Mouse (Mus musculus): ENCODE results near the gene Cyp4f39. TPM values are rescaled to one million over a fixed set of nuclear protein-coding genes. Genes with fewer than 3 reads are reported as not detected.

The Cyp4f39 gene
- polyA plus RNA-seq, 1 experiment from 2014 or later, result 0.45 TPM

GRCm38 (mm10) chr17:32426610-32427009 lies 25.9 kb upstream of the Cyp4f39 start:
- no peaks in the 10 kb centered on the region for H3K9me3 ChIP-seq (ENCODE audit: control insufficient read depth, low read depth, low read length)
- no peak overlapping the region for H3K9ac ChIP-seq (replicated peaks; ENCODE audit: low read depth, low read length)
- no peaks in the 10 kb centered on the region for H3K4me1 ChIP-seq (ENCODE audit: control insufficient read depth, insufficient read depth, low read length)

GRCm38 (mm10) chr17:32431972-32432371 lies 20.6 kb upstream of the Cyp4f39 start:
- no peak overlapping the region for H3K9ac ChIP-seq (replicated peaks; ENCODE audit: low read depth, low read length)
- no peaks in the 10 kb centered on the region for H3K9me3 ChIP-seq (ENCODE audit: control insufficient read depth, low read depth, low read length)
- H3K4me3 ChIP-seq (ENCODE audit: low read depth, low read length), result no peak overlapping the region
- H3K4me2 ChIP-seq (replicated peaks; ENCODE audit: low read depth, low read length), result no peak overlapping the region
- H3K4me1 ChIP-seq (ENCODE audit: control insufficient read depth, insufficient read depth, low read length), result no peaks in the 10 kb centered on the region
- H3K27me3 ChIP-seq (ENCODE audit: control insufficient read depth, insufficient read depth, low read length), result no peaks in the 10 kb centered on the region
- H3K36me3 ChIP-seq (ENCODE audit: control insufficient read depth, insufficient read depth, low read length), result no peaks in the 10 kb centered on the region
- no peak overlapping the region for H3K27ac ChIP-seq (ENCODE audit: low read length)
- WGBS, result 64% methylated on average over 3 of the region's 3 CpGs
- ATAC-seq (ENCODE audit: insufficient number of reproducible peaks, insufficient read depth, low FRiP score, low read depth), result no peak

More at GRCm38 (mm10) chr17:32426610-32427009, 25.9 kb upstream of the Cyp4f39 start:
- Histone ChIP-seq H3K36me3 (ENCODE audit: control insufficient read depth, insufficient read depth, low read length) (no peaks in the 10 kb centered on the region), H3K4me3 (ENCODE audit: low read depth, low read length) (no peak overlapping the region), H3K4me2 (replicated peaks; ENCODE audit: low read depth, low read length) (no peak overlapping the region), H3K27me3 (ENCODE audit: control insufficient read depth, insufficient read depth, low read length) (no peaks in the 10 kb centered on the region), H3K27ac (ENCODE audit: low read length) (no peak overlapping the region)
- no peak for ATAC-seq (ENCODE audit: insufficient number of reproducible peaks, insufficient read depth, low FRiP score, low read depth)

GRCm38 (mm10) chr17:32434324-32434723 lies 18.2 kb upstream of the Cyp4f39 start:
- 53% methylated on average over 4 of the region's 4 CpGs for WGBS
- Histone ChIP-seq H3K9me3 (ENCODE audit: control insufficient read depth, low read depth, low read length) (no peaks in the 10 kb centered on the region), H3K27ac (ENCODE audit: low read length) (no peak overlapping the region), H3K36me3 (ENCODE audit: control insufficient read depth, insufficient read depth, low read length) (no peaks in the 10 kb centered on the region), H3K27me3 (ENCODE audit: control insufficient read depth, insufficient read depth, low read length) (no peaks in the 10 kb centered on the region), H3K4me2 (replicated peaks; ENCODE audit: low read depth, low read length) (no peak overlapping the region), H3K9ac (replicated peaks; ENCODE audit: low read depth, low read length) (no peak overlapping the region), H3K4me1 (ENCODE audit: control insufficient read depth, insufficient read depth, low read length) (no peaks in the 10 kb centered on the region), H3K4me3 (ENCODE audit: low read depth, low read length) (no peak overlapping the region)
- ATAC-seq (ENCODE audit: insufficient number of reproducible peaks, insufficient read depth, low FRiP score, low read depth), result no peak

GRCm38 (mm10) chr17:32435151-32435550 lies 17.4 kb upstream of the Cyp4f39 start:
- no peaks in the 10 kb centered on the region for H3K36me3 ChIP-seq (ENCODE audit: control insufficient read depth, insufficient read depth, low read length)
- H3K4me1 ChIP-seq (ENCODE audit: control insufficient read depth, insufficient read depth, low read length), result no peaks in the 10 kb centered on the region
- WGBS, result 67% methylated on average over 5 of the region's 5 CpGs
- no peak for ATAC-seq (ENCODE audit: insufficient number of reproducible peaks, insufficient read depth, low FRiP score, low read depth)
- no peaks in the 10 kb centered on the region for H3K9me3 ChIP-seq (ENCODE audit: control insufficient read depth, low read depth, low read length)
- no peak overlapping the region for H3K4me2 ChIP-seq (replicated peaks; ENCODE audit: low read depth, low read length)
- no peak overlapping the region for H3K27ac ChIP-seq (ENCODE audit: low read length)
- H3K27me3 ChIP-seq (ENCODE audit: control insufficient read depth, insufficient read depth, low read length), result no peaks in the 10 kb centered on the region
- H3K4me3 ChIP-seq (ENCODE audit: low read depth, low read length), result no peak overlapping the region
- H3K9ac ChIP-seq (replicated peaks; ENCODE audit: low read depth, low read length), result no peak overlapping the region

GRCm38 (mm10) chr17:32437106-32437505 lies 15.4 kb upstream of the Cyp4f39 start:
- 97% methylated on average over 4 of the region's 4 CpGs for WGBS
- Histone ChIP-seq H3K4me1 (ENCODE audit: control insufficient read depth, insufficient read depth, low read length) (no peaks in the 10 kb centered on the region), H3K4me3 (ENCODE audit: low read depth, low read length) (no peak overlapping the region), H3K4me2 (replicated peaks; ENCODE audit: low read depth, low read length) (no peak overlapping the region), H3K36me3 (ENCODE audit: control insufficient read depth, insufficient read depth, low read length) (no peaks in the 10 kb centered on the region), H3K27ac (ENCODE audit: low read length) (no peak overlapping the region), H3K27me3 (ENCODE audit: control insufficient read depth, insufficient read depth, low read length) (no peaks in the 10 kb centered on the region), H3K9me3 (ENCODE audit: control insufficient read depth, low read depth, low read length) (no peaks in the 10 kb centered on the region), H3K9ac (replicated peaks; ENCODE audit: low read depth, low read length) (no peak overlapping the region)
- ATAC-seq (ENCODE audit: insufficient number of reproducible peaks, insufficient read depth, low FRiP score, low read depth), result no peak

GRCm38 (mm10) chr17:32443245-32443644 lies 9.3 kb upstream of the Cyp4f39 start:
- Histone ChIP-seq H3K27me3 (ENCODE audit: control insufficient read depth, insufficient read depth, low read length) (no peaks in the 10 kb centered on the region), H3K27ac (ENCODE audit: low read length) (no peak overlapping the region), H3K4me2 (replicated peaks; ENCODE audit: low read depth, low read length) (no peak overlapping the region), H3K4me3 (ENCODE audit: low read depth, low read length) (no peak overlapping the region), H3K9ac (replicated peaks; ENCODE audit: low read depth, low read length) (no peak overlapping the region), H3K9me3 (ENCODE audit: control insufficient read depth, low read depth, low read length) (no peaks in the 10 kb centered on the region), H3K4me1 (ENCODE audit: control insufficient read depth, insufficient read depth, low read length) (no peaks in the 10 kb centered on the region), H3K36me3 (ENCODE audit: control insufficient read depth, insufficient read depth, low read length) (no peaks in the 10 kb centered on the region)
- WGBS, result 76% methylated on average over 6 of the region's 6 CpGs
- ATAC-seq (ENCODE audit: insufficient number of reproducible peaks, insufficient read depth, low FRiP score, low read depth), result no peak

GRCm38 (mm10) chr17:32445016-32445415 lies 7.5 kb upstream of the Cyp4f39 start:
- Histone ChIP-seq H3K9me3 (ENCODE audit: control insufficient read depth, low read depth, low read length) (no peaks in the 10 kb centered on the region), H3K4me2 (replicated peaks; ENCODE audit: low read depth, low read length) (no peak overlapping the region), H3K9ac (replicated peaks; ENCODE audit: low read depth, low read length) (no peak overlapping the region), H3K36me3 (ENCODE audit: control insufficient read depth, insufficient read depth, low read length) (no peaks in the 10 kb centered on the region), H3K27ac (ENCODE audit: low read length) (no peak overlapping the region), H3K4me3 (ENCODE audit: low read depth, low read length) (no peak overlapping the region), H3K27me3 (ENCODE audit: control insufficient read depth, insufficient read depth, low read length) (no peaks in the 10 kb centered on the region), H3K4me1 (ENCODE audit: control insufficient read depth, insufficient read depth, low read length) (no peaks in the 10 kb centered on the region)
- ATAC-seq (ENCODE audit: insufficient number of reproducible peaks, insufficient read depth, low FRiP score, low read depth), result no peak
- 81% methylated on average over 5 of the region's 5 CpGs for WGBS

- H3K4me1 ChIP-seq (ENCODE audit: control insufficient read depth, insufficient read depth, low read length), result no peaks in the 10 kb centered on the region
- no peak overlapping the region for H3K9ac ChIP-seq (replicated peaks; ENCODE audit: low read depth, low read length)
- H3K27me3 ChIP-seq (ENCODE audit: control insufficient read depth, insufficient read depth, low read length), result no peaks in the 10 kb centered on the region
- H3K9me3 ChIP-seq (ENCODE audit: control insufficient read depth, low read depth, low read length), result no peaks in the 10 kb centered on the region
- no peak for ATAC-seq (ENCODE audit: insufficient number of reproducible peaks, insufficient read depth, low FRiP score, low read depth)
- H3K27ac ChIP-seq (ENCODE audit: low read length), result no peak overlapping the region
- no peak overlapping the region for H3K4me3 ChIP-seq (ENCODE audit: low read depth, low read length)
- H3K36me3 ChIP-seq (ENCODE audit: control insufficient read depth, insufficient read depth, low read length), result no peaks in the 10 kb centered on the region
- H3K4me2 ChIP-seq (replicated peaks; ENCODE audit: low read depth, low read length), result no peak overlapping the region
Measured at GRCm38 (mm10) chr17:32447195-32447594, 5.3 kb upstream of the Cyp4f39 start.

- no peaks in the 10 kb centered on the region for H3K9me3 ChIP-seq (ENCODE audit: control insufficient read depth, low read depth, low read length)
- no peaks in the 10 kb centered on the region for H3K27me3 ChIP-seq (ENCODE audit: control insufficient read depth, insufficient read depth, low read length)
- ATAC-seq (ENCODE audit: insufficient number of reproducible peaks, insufficient read depth, low FRiP score, low read depth), result no peak
- WGBS, result 87% methylated on average over 1 of the region's 1 CpGs
- H3K9ac ChIP-seq (replicated peaks; ENCODE audit: low read depth, low read length), result no peak overlapping the region
- H3K4me1 ChIP-seq (ENCODE audit: control insufficient read depth, insufficient read depth, low read length), result peaks cover 6% of the 10 kb centered on the region; the same call in 1 of the 2 replicates
- H3K4me3 ChIP-seq (ENCODE audit: low read depth, low read length), result no peak overlapping the region
- no peaks in the 10 kb centered on the region for H3K36me3 ChIP-seq (ENCODE audit: control insufficient read depth, insufficient read depth, low read length)
- no peak overlapping the region for H3K27ac ChIP-seq (ENCODE audit: low read length)
- H3K4me2 ChIP-seq (replicated peaks; ENCODE audit: low read depth, low read length), result no peak overlapping the region
Measured at GRCm38 (mm10) chr17:32449042-32449441, 3.5 kb upstream of the Cyp4f39 start.
